Mouse (Mus musculus): Measurements from ENCODE around the gene Polr2a. TPM values are rescaled to one million over a fixed set of nuclear protein-coding genes. Genes with fewer than 3 reads are reported as not detected.
A peak's percentile ranks its signal among the peaks of the same experiment; 100 is the strongest.

Gene Polr2a
- total RNA-seq, 2 experiments from 2014 or later: 53.5 to 59.7 TPM

GRCm38 (mm10) chr11:69789431-69789830 lies 31.0 kb upstream of the Polr2a start:
- intact Hi-C loops (cut with DNase I): no loop called here

GRCm38 (mm10) chr11:69787306-69787705 lies 28.9 kb upstream of the Polr2a start:
- intact Hi-C loops (cut with DNase I): no loop called here
- no peak for DNase-seq (ENCODE audit: low spot score in 2 of 2)

More at GRCm38 (mm10) chr11:69789431-69789830, 31.0 kb upstream of the Polr2a start:
- no peak for DNase-seq (ENCODE audit: low spot score in 2 of 2)

- intact Hi-C loops (cut with DNase I): no loop called here
- no peak for DNase-seq (ENCODE audit: low spot score in 2 of 2)
Measured at GRCm38 (mm10) chr11:69784793-69785272, 26.4 kb upstream of the Polr2a start.

- no peak for DNase-seq (ENCODE audit: low spot score in 2 of 2)
- intact Hi-C loops (cut with DNase I): no loop called here
Measured at GRCm38 (mm10) chr11:69781828-69782227, 23.4 kb upstream of the Polr2a start.

- intact Hi-C loops (cut with DNase I): no loop called here
- no peak for DNase-seq (ENCODE audit: low spot score in 2 of 2)
Measured at GRCm38 (mm10) chr11:69778985-69779384, 20.5 kb upstream of the Polr2a start.

GRCm38 (mm10) chr11:69778258-69778982 lies 20.0 kb upstream of the Polr2a start:
- intact Hi-C loops (cut with DNase I): no loop called here
- no peak for DNase-seq (ENCODE audit: low spot score in 2 of 2)

- no peak for DNase-seq (ENCODE audit: low spot score in 2 of 2)
- intact Hi-C loops (cut with DNase I): no loop called here
Measured at GRCm38 (mm10) chr11:69777504-69778257, 19.2 kb upstream of the Polr2a start.

GRCm38 (mm10) chr11:69776488-69776887 lies 18.1 kb upstream of the Polr2a start:
- DNase-seq (ENCODE audit: low spot score in 2 of 2): no peak
- intact Hi-C loops (cut with DNase I): no loop called here

- no peak for DNase-seq (ENCODE audit: low spot score in 2 of 2)
- intact Hi-C loops (cut with DNase I): no loop called here
Measured at GRCm38 (mm10) chr11:69775716-69776115, 17.3 kb upstream of the Polr2a start.

- no peak for DNase-seq (ENCODE audit: low spot score in 2 of 2)
- intact Hi-C loops (cut with DNase I): no loop called here
Measured at GRCm38 (mm10) chr11:69774961-69775360, 16.5 kb upstream of the Polr2a start.

- no peak for DNase-seq (ENCODE audit: low spot score in 2 of 2)
- intact Hi-C loops (cut with DNase I): no loop called here
Measured at GRCm38 (mm10) chr11:69767625-69767909, 9.1 kb upstream of the Polr2a start.

GRCm38 (mm10) chr11:69766872-69767624 lies 8.6 kb upstream of the Polr2a start:
- intact Hi-C loops (cut with DNase I): loop anchor here (1.0 kb wide), 1 partner anchor 36 kb away; no protein-coding TSS in a partner anchor

GRCm38 (mm10) chr11:69766126-69766609 lies 7.7 kb upstream of the Polr2a start:
- DNase-seq (ENCODE audit: low spot score in 2 of 2): peak; percentile 70 to 77
- intact Hi-C loops (cut with DNase I): loop anchor here (1.0 kb wide), 1 partner anchor 37 kb away; no protein-coding TSS in a partner anchor

More at GRCm38 (mm10) chr11:69766872-69767624, 8.6 kb upstream of the Polr2a start:
- no peak for DNase-seq (ENCODE audit: low spot score in 2 of 2)

- intact Hi-C loops (cut with DNase I): loop anchor here (1.0 kb wide), 1 partner anchor 38 kb away; no protein-coding TSS in a partner anchor
- DNase-seq (ENCODE audit: low spot score in 2 of 2): peak; percentile 43 to 46
Measured at GRCm38 (mm10) chr11:69765221-69766125, 7.0 kb upstream of the Polr2a start, which contains the start of gene Zbtb4. TSS of gene Zbtb4 (plus strand) at chr11:69765912.

GRCm38 (mm10) chr11:69763551-69763950 lies 5.1 kb upstream of the Polr2a start:
- no peak for DNase-seq (ENCODE audit: low spot score in 2 of 2)
- intact Hi-C loops (cut with DNase I): no loop called here

- intact Hi-C loops (cut with DNase I): no loop called here
- no peak for DNase-seq (ENCODE audit: low spot score in 2 of 2)
Measured at GRCm38 (mm10) chr11:69761868-69762267, 3.4 kb upstream of the Polr2a start, which contains the start of gene Slc35g3. TSS of gene Slc35g3 (minus strand) at chr11:69761968.

GRCm38 (mm10) chr11:69760901-69761200 lies 2.4 kb upstream of the Polr2a start:
- intact Hi-C loops (cut with DNase I): no loop called here
- no peak for DNase-seq (ENCODE audit: low spot score in 2 of 2)

GRCm38 (mm10) chr11:69760160-69760900 lies 1.9 kb upstream of the Polr2a start:
- intact Hi-C loops (cut with DNase I): no loop called here
- DNase-seq (ENCODE audit: low spot score in 2 of 2): no peak
